Mouse (Mus musculus) T-helper 1 cell (primary cell): Measurements from ENCODE around the gene Jpt2.

Source experiments
- in situ Hi-C: fragments of 300-600 bp; cut with MboI, MseI; formaldehyde crosslinking; loops from one replicate; pipeline ENCODE4 v1.15.1; 2025; ENCODE audit warnings: high pct_unique_total_duplicates

The Jpt2 gene

DNA sequence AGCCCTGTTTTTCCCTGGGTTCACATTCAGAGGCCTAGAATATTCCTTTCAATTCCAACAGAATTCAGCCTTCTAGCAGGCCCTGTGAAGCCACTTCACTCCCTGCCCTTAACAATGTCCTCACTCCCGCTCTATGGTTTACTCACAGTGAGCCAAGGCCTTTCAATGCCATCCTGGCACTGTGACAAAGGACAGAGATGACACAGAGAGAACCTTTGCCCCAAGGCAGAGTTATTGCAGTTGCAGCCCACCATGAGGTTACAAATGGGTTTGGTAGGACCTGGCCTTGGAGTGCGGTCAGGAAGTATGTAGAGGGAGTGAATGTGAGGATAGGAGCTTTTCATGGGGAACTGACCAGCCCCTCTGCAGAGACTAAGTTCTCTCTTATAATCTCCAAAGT is 52.9 kb downstream of the Jpt2 start:
- in situ Hi-C loops, result no loop called here

DNA sequence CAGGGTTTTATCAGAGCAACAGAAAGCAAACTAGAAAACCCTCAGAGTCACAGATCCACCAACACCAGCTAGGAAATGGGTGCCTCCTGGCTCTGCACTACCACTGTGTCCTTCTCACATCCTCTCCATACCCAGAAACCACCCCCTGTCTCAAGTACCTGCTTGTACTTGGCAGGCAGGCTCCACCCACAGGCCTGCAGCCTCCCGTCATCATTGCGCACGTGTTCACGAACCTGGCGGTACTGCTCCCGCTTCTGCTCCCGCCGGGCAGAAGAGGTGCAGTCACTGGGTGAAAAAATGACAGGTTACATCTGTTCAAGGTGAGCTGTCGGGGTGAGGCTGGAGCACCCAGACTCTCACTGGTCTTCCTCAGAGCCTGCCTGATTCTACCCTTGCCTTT is 56.7 kb downstream of the Jpt2 start:
- in situ Hi-C loops, result no loop called here

DNA sequence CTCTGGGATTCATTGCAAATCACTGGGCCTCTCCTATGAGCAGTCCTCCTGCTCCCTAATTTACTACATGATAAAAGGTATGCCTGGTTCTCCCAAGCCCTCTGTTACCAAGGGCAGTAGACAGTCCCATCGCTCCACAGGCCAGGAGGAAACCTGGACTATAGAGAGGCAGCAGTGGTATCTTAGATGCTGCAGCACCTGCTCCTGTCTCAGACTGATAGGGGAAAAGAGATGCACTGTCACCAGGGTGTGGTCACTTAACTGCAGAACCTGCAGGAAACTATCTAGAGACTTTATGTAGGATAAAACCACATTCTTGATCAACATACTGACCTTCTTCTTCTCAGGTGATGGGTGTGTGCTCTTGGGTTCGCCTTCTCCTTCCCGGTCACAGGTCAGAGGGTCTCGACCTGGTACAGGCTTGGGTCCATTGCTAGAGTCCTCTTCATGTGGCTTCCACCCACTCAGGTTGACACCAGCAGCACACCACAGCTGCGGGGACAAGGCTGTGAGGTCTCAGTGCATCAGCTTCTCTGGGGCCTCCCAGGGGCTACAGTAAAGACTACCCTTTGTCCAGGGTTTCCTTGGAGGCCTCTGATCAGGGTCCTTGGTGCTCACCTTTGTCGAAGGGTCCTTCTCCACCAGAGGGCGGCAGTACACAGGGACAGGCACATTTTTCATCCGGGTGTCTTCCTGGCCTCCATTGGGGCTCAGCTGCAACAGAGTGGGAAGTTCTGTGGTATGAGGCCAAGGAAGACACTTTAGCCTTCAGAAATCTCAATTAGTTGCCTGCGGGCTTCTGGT is 57.6 kb downstream of the Jpt2 start:
- in situ Hi-C loops, result no loop called here

DNA sequence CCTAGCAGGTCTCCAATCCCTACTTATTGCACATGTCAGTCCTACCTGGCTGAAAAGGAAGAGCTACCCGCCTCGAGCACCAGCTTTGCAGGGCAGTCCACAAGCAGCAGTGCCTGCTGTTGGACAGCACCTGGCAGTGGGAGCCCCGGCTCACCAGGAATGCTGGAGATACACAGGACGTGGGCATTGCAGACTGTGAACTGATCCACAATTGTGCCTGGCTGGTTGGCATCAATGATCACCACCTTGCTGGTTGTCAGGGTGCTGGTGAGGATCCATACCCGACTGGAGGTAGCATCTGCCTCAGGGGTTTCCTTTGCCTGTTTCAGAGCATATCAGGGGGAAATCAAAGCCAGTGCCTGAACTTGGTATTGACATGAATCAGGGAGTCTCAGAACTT is 58.4 kb downstream of the Jpt2 start:
- in situ Hi-C loops, result no loop called here

- in situ Hi-C loops, result no loop called here
These were observed 60.5 kb downstream of the Jpt2 start for GRCm38 (mm10) chr17:24900014-24900413.

DNA sequence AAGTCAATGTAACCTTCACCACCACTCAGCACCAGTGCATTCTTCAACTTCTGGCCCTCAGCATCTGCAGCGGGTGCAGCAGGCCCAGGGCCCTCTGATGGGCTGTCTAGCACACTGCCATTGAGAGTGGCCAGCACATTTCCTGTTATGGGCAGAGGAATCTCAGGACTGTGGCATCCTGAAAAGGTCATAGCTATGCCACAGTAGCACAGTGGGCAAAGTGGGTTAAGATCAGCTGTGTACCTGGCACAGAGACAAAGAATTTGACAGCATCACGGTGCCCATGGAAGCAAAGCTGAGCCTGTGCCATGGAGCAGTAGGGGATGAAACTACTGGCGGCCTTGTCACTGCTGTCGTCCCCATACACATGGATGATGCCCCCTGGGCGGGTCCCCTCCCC is 61.3 kb downstream of the Jpt2 start:
- in situ Hi-C loops, result no loop called here

DNA sequence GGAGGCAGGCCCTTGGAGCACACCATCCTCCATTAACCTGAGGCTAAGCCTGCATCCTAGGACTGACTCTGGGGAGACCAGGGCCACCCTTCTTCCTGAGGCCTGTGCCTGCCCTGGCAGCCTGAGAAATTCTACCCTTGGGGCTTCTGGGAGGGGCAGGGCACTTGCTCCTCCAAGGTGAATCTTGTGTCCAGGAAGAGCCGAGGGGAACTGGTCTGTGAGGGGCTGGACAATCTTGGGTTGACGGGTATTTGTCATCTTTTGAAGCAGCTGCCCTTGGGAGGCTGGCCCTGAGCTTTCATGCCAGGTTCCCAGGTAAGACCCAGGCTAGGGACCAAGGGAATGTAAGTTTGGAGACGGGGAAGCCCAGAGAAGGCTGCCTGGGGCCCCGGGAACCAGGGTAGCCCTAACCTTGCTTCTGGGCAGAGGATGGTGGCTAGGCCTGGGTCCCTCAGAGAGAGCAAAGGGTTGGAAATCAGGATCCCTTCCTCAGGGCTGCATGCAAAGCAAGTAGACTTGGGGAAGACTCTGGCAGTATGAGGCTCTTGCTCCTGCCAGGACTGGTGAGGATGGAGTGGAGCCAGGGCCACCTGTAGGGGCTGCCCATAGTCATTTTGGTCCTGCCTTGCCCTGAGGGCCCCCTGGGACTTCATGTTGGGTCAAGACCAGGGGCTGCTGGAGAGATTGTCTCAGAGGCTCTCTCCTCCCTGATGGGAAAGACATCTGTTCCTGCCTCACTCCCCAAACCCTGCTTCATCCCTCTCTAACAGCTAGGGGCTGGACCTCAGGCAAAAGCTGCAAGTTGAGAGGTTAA is 62.2 kb downstream of the Jpt2 start:
- in situ Hi-C loops, result no loop called here

DNA sequence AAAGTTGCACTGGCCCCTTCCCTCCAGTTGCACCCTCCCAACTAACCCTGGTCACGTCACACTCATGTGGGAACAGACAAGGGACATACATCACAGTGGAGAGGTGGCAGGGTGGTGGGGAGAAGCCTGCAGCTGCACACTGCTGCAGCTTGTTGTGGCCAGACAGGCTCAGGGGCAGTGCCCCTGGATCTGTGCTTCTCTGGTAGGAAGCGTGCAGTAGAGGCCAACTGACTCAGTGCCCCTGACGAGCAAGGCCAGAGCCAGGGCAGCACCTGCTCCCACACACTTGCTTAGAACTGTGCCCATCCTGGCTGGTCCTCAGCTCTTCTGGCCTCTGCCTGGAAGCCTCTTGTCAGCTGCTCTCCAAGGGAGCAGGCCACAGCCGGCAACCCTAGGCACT is 62.9 kb downstream of the Jpt2 start:
- in situ Hi-C loops, result no loop called here

DNA sequence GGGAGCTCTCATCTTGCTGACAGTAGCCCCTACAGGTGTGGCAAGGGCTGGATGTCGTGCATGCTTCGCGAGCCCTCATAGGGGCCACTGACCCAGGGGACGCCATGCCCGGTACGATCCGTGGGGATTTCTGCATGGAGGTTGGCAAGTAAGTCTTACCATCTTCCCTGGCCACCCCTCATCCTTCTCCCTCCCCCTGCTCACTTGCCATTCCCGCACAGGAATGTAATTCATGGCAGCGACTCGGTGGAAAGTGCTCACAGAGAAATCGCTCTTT is 63.6 kb downstream of the Jpt2 start:
- in situ Hi-C loops, result no loop called here

GRCm38 (mm10) chr17:24896241-24896992 is 64.1 kb downstream of the Jpt2 start, which contains the start of gene Nme3:
Gene Nme3, plus strand, starts transcription at chr17:24896500.
- in situ Hi-C loops, result no loop called here

DNA sequence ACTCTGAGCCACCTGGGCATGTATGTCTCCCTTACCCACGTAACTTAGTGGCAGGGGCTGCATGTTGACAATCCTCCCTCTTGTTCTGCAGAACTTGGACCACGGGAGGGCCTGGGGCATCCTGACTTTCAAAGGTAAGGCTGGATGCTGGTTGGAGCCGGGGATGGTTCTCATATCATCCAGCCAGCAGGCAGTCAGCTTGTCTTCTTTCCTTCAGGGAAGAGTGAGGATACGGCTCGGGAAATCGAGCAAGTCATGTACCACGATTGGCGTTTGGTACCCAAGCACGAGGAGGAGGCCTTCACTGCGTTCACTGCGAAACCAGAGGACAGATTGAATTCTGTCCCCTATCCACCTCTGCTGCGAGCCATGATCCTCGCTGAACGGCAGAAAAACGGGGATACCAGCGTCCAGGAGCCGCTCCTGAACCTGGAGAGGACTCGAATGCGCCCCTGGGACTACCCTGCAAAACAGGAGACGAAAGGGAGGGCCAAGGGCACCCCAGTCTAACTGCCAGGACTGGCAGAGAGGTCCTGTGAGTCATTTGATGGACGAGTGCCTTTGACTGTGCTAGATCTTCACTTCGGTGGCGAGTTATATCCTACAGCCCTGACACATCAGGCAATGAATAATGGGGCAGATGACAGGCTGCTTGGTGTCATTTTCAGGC is 64.8 kb downstream of the Jpt2 start:
- in situ Hi-C loops, result no loop called here

DNA sequence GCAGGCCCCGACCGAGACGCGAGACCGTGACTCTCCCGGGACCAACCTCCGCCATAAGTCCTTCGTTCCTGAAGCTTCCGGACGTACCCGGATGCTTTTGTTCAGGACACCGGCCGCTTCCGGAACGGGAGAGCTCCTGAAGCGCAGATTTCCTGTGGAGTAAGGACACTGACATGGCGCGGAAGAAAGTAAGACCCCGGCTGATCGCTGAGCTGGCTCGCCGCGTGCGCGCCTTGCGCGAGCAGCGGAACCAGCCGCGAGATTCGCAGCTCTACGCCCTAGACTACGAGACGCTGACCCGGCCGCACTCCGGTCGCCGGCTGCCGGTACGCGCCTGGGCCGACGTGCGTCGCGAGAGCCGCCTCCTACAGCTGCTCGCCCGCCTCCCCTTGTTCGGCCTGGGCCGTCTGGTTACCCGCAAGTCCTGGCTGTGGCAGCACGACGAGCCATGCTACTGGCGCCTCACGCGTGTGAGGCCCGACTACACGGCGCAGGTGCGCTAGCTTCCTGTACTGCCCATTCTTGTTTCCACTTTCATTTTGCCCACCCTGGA is 65.4 kb downstream of the Jpt2 start, which contains the start of the genes Eme2 and Mrps34:
TSS of gene Eme2 (minus strand) at position 93 of the 553 bp plus-strand sequence.
TSS of gene Mrps34 (plus strand) at position 122 of the 553 bp plus-strand sequence.
- in situ Hi-C loops, result no loop called here

- in situ Hi-C loops, result no loop called here
These were observed 66.2 kb downstream of the Jpt2 start for GRCm38 (mm10) chr17:24894061-24894994.

- in situ Hi-C loops, result no loop called here
These were observed 67.2 kb downstream of the Jpt2 start for GRCm38 (mm10) chr17:24893276-24893675.

GRCm38 (mm10) chr17:24892785-24893184 is 67.7 kb downstream of the Jpt2 start:
- in situ Hi-C loops, result no loop called here

DNA sequence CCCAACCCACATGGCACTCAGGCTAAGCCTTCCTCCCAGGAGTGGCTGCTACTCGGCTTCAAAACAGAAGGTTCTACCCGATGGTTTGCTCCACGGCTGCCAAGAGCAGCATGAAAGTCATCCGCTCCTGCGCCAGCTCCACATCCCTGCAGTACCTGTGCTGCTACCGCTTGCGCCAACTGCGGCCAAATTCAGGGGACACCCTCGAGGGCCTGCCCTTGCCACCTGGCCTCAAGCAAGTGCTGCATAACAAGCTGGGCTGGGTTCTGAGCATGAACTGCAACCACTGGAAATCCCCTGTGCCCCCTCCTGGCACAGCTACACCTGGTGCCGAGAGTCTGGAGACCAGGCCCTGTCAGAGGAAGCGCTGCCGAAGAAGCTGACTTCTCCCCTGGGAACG is 69.2 kb downstream of the Jpt2 start:
- in situ Hi-C loops, result no loop called here

DNA sequence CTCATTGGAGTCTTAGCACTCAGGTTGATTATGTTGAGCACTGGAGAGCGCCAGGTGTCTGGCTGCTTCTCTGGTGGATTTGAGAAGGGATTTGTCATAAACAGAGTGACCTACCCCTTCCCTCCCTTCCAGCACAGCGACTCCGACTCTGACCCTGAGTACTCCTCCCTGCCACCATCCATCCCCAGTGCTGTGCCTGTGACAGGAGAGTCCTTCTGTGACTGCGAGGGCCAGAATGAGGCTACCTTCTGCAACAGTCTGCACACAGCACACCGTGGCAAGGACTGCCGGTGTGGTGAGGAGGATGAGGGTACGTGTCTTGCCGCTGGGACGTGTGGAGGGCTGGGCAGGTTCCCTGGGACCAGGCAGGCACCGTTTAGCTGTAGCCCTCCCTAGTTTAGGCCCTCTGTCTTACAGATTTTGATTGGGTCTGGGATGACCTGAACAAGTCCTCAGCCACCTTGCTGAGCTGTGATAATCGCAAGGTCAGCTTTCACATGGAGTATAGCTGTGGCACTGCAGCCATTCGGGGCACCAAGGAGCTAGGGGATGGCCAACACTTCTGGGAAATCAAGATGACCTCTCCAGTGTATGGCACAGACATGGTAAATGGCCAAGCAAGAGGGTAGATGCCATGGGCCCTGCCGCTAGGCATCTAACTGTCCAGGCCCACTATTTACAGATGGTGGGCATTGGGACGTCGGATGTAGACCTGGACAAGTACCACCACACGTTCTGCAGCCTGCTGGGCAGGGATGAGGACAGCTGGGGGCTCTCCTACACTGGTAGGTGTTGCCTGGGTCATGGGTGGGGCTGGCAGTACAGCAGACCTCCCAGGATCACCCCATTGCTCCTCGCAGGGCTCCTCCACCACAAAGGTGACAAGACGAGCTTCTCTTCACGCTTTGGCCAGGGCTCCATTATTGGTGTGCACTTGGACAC is 70.1 kb downstream of the Jpt2 start:
- in situ Hi-C loops, result no loop called here

DNA sequence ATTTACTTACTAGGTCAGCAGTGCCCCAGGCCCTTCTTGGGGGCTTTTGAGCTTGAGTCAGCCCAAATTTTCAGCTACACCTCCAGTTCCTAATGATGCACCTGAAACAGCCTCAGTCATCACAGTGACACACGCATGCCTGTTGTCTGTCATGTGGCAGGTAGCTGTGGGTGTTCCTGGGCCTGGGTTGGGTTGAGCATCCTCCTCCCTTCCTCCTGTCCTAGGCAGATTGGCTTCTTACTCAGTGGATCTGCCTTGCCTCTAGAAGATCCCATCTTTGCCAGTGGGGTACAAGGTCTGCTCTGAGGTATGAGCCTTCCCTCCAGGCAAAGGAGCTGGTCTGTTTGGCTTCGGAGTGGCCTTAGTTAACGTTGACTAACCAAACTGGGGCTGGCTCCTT is 71.6 kb downstream of the Jpt2 start:
- in situ Hi-C loops, result loop anchor here (5.0 kb wide), 1 partner anchor 42 kb away; no protein-coding TSS in a partner anchor
